Mouse (Mus musculus) thymus, adult 2 months (tissue): ENCODE data around the gene Aspdh. TPM values are rescaled to one million over a fixed set of nuclear protein-coding genes. Genes with fewer than 3 reads are reported as not detected.

Experiments used
- DNase-seq: peaks from one replicate; pipeline ENCODE4 v3.0.0; 2021
- H3K27ac ChIP-seq: fragments of 200-500 bp; 2 replicates; pipeline ENCODE4 v1.5.1; 2012; ENCODE audit warnings: low read length, control low read depth; ENCODE audit not compliant: control insufficient read depth, insufficient read depth
- H3K27me3 ChIP-seq: fragments of 200-500 bp; 2 replicates; pipeline ENCODE4 v1.6.1; 2012; ENCODE audit warnings: mild to moderate bottlenecking, low read length, moderate library complexity, mixed read lengths; ENCODE audit not compliant: control insufficient read depth, insufficient read depth
- H3K36me3 ChIP-seq: fragments of 200-500 bp; 2 replicates; pipeline ENCODE4 v1.6.1; 2012; ENCODE audit warnings: mild to moderate bottlenecking, low read length, moderate library complexity; ENCODE audit not compliant: control insufficient read depth, insufficient read depth
- H3K4me1 ChIP-seq: fragments of 200-500 bp; replicated peaks from 2 replicates; pipeline ENCODE4 v1.6.1; 2012; ENCODE audit warnings: low read length; ENCODE audit not compliant: control insufficient read depth, insufficient read depth
- H3K4me3 ChIP-seq: fragments of 200-500 bp; 2 replicates; pipeline ENCODE4 v1.5.1; 2012; ENCODE audit warnings: mild to moderate bottlenecking, low read length, control low read depth, moderate library complexity; ENCODE audit not compliant: control insufficient read depth, insufficient read depth
- CTCF ChIP-seq: fragments of 200-500 bp; IDR thresholded peaks from 2 replicates; pipeline ENCODE4 v1.5.1; 2012; ENCODE audit warnings: mild to moderate bottlenecking, control low read depth, low read length, moderate library complexity, borderline replicate concordance; ENCODE audit not compliant: control insufficient read depth, poor library complexity, insufficient read depth; ENCODE audit errors: extremely low read depth
- POLR2A ChIP-seq: fragments of 200-500 bp; IDR thresholded peaks from 2 replicates; pipeline ENCODE4 v1.6.1; 2012; ENCODE audit warnings: mild to moderate bottlenecking, low read length, control low read depth, moderate library complexity; ENCODE audit not compliant: control insufficient read depth, poor library complexity, insufficient read depth; ENCODE audit errors: extremely low read depth
- WGBS: fragments of 180-500 bp; shearing (Covaris S2); methylation state at CpG from one replicate; pipeline ENCODE4 v1.1.7; 2018; 5-methylcytosine and 5-hydroxymethylcytosine counted together
- polyA plus RNA-seq: library from polyadenylated mRNA; depleted of rRNA; stranded (reverse); fragments of >200 nt; gene quantifications from 2 replicates; pipeline ENCODE4 v1.2.3, GENCODE M21; 2012

The Aspdh gene
- polyA plus RNA-seq, 1 experiment: 0.32 TPM

DNA sequence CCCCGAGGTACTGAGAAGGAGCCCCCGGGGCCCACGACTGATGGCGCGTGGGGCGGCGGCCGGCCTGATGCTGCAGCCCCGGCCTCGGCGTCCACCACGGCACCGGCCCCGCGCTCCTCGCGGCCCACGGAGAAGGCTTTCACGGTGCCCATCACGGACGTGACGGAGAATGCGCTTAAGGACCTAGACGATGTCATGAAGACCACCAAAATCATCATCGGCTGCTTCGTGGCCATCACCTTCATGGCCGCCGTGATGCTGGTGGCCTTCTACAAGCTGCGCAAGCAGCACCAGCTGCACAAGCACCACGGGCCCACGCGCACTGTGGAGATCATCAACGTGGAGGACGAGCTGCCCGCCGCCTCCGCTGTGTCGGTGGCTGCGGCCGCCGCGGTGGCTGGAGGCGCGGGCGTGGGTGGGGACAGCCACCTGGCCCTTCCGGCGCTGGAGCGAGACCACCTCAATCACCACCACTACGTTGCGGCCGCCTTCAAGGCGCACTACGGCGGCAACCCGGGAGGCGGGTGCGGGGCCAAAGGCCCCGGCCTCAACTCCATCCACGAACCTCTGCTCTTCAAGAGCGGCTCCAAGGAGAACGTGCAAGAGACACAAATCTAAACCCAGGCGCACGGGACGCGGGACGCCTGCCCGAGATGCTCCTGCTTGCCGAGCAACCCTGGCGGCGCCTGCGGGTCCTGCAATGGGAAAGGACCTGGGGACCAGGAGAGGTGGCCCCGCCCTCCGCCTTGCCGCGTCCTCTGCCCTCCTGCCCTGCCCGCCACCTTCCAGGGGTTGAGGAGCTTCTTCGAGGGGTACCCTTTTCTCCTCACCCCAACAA lies 2.8 kb upstream of the Aspdh start:
- H3K4me1 ChIP-seq: no peaks in the 10 kb centered on the region
- no peaks in the 10 kb centered on the region for H3K36me3 ChIP-seq
- 20% methylated on average over 77 of the region's 77 CpGs for WGBS
- DNase-seq: no peak
- no peak overlapping the region for H3K4me3 ChIP-seq
- no peaks in the 10 kb centered on the region; the same call in 1 of the 2 replicates for H3K27me3 ChIP-seq
- TF ChIP-seq POLR2A (no peak), CTCF (no peak)
- no peak overlapping the region for H3K27ac ChIP-seq

- no peaks in the 10 kb centered on the region; the same call in 1 of the 2 replicates for H3K27me3 ChIP-seq
Observed at GRCm38 (mm10) chr7:44463056-44463425, 2.1 kb upstream of the Aspdh start.

DNA sequence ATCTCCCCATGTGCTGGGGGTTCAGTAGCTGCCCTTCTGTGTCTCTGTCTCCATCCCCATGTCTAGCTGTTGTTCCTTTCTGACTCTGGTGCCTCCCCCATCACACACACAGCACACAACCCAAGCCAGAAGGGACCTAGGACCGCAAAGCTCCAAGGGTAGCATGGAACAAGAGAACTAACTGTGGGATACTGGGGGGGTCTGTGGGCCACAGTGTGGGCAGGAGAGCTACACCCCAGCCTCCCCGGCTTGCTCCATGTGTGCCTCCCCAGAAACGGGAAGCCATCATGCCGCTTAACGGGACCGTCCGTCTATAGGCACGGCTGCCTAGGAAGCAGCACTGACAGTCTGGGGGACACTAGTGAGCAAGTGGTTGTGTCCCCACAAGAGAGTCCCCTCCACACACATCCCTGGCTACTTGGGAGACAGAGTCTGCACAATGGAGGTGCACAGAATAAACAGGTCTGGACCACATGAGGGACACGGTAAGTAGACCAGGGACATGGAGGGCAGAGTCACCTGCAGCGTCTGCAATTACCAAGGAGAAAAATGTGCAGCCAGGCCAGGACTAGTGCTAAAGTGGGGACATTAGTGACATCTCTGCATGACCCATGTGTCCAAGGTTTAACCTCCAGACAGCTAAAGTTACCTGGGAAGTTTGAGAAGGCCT lies 1.5 kb upstream of the Aspdh start:
- WGBS: 86% methylated on average over 10 of the region's 10 CpGs
- TF ChIP-seq CTCF (no peak), POLR2A (no peak)
- Histone ChIP-seq H3K4me1 (peaks cover 6% of the 10 kb centered on the region), H3K27ac (no peak overlapping the region), H3K36me3 (no peaks in the 10 kb centered on the region), H3K4me3 (no peak overlapping the region), H3K27me3 (no peaks in the 10 kb centered on the region; the same call in 1 of the 2 replicates)
- DNase-seq: no peak

More at GRCm38 (mm10) chr7:44463056-44463425, 2.1 kb upstream of the Aspdh start:
- H3K4me1 ChIP-seq: no peaks in the 10 kb centered on the region
- H3K36me3 ChIP-seq: no peaks in the 10 kb centered on the region
- no peak for DNase-seq
- H3K27ac ChIP-seq: no peak overlapping the region
- no peak overlapping the region for H3K4me3 ChIP-seq
- 23% methylated on average over 8 of the region's 8 CpGs for WGBS
- TF ChIP-seq CTCF (no peak), POLR2A (no peak)

DNA sequence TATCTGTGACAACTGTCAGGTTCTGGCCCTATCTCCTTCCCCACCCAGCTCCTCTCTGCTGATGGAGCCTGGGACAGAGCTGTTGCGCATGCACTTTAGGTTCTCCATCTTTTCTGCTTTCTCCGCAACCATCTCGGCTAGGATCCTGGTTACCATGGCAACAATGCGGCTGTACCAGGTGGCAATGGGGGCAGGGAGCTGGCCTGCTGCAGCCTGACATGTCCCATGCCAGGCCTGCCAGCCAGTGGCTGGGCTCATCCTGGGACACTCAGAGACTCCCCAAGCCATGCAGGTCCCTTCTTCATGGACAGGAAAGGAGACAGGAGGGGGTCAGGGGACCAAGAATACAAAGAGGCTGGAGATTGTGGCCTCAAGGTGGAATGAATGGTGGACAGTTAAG lies 680 bp upstream of the Aspdh start:
- H3K36me3 ChIP-seq: no peaks in the 10 kb centered on the region
- peaks cover 8% of the 10 kb centered on the region for H3K4me1 ChIP-seq
- no peak for TF ChIP-seq POLR2A
- no peak for TF ChIP-seq CTCF
- no peak overlapping the region for H3K27ac ChIP-seq
- DNase-seq: no peak
- H3K4me3 ChIP-seq: no peak overlapping the region
- 35% methylated on average over 4 of the region's 4 CpGs for WGBS
- no peaks in the 10 kb centered on the region; the same call in 1 of the 2 replicates for H3K27me3 ChIP-seq

GRCm38 (mm10) chr7:44466006-44466887 lies 1.1 kb downstream of the Aspdh start:
- Histone ChIP-seq H3K4me1 (peaks cover 8% of the 10 kb centered on the region), H3K4me3 (no peak overlapping the region), H3K36me3 (no peaks in the 10 kb centered on the region), H3K27me3 (no peaks in the 10 kb centered on the region; the same call in 1 of the 2 replicates), H3K27ac (no peak overlapping the region)
- TF ChIP-seq CTCF (no peak), POLR2A (no peak)
- DNase-seq: no peak
- 93% methylated on average over 10 of the region's 10 CpGs for WGBS

DNA sequence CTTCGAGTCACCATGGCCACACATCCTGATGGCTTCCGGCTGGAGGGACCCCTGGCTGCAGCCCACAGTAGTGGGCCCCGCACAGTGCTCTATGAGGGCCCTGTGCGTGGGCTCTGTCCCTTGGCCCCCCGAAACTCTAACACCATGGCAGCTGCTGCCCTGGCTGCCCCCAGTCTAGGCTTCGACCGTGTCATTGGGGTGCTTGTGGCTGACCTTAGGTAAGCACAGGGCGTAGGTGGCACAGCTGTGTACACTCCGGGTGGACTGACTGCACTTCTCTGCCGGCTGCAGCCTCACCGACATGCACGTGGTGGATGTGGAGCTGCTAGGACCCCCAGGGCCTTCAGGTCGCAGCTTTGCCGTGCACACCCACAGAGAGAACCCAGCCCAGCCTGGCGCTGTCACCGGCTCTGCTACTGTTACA lies 1.7 kb downstream of the Aspdh start:
- 95% methylated on average over 16 of the region's 16 CpGs for WGBS
- Histone ChIP-seq H3K36me3 (no peaks in the 10 kb centered on the region), H3K27ac (no peak overlapping the region), H3K27me3 (no peaks in the 10 kb centered on the region; the same call in 1 of the 2 replicates), H3K4me1 (peaks cover 8% of the 10 kb centered on the region), H3K4me3 (no peak overlapping the region)
- DNase-seq: no peak
- TF ChIP-seq POLR2A (no peak), CTCF (no peak)
